Mouse (Mus musculus) cerebellum, adult 9-10 months (tissue): ENCODE data around the gene Glp2r.

Experiments
- DNase-seq: peaks from one replicate; pipeline ENCODE4 v3.0.0; 2022

The Glp2r gene

DNA sequence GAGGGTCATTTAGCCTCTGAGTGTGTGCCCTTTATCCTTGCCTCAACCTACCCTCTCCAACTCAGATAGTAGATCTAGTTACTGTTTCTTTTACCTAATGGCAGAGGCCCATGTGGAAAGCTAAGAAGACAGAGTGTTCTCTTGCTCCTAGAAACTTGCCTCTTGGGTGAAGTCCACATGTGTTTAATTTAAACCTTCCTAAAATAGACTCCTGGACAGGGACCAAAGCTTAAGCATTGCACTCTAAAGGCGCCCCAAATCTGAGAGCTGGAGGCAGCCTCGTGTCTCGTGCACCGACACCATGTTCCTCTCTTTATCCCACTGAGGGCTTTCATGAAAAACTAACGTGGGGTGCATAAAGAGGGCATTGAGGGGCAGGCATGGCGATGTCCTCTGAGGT, 43.9 kb downstream of the Glp2r start:
- DNase-seq, result no peak

GRCm38 (mm10) chr11:67723231-67724013, 47.5 kb downstream of the Glp2r start:
- no peak for DNase-seq

GRCm38 (mm10) chr11:67722399-67723156, 48.4 kb downstream of the Glp2r start:
- DNase-seq, result no peak

DNA sequence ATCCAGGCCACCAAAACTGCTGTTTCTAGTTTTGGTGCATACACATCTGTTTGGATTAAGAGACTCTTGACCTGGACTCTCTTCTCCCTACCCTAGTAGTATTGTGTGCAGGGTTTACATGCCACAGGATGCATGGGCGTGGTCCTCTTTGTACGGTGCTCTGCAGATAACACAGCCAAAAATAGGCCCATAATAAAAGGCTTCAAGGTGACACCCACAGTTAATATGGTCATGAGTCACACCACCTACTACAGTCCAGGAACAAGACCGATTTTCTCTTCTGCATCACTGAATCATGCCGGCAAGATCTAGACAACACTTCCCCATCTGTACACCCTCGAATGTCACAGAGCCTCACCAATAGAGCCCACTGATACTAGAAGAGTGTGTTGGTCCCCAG, 49.5 kb downstream of the Glp2r start:
- DNase-seq, result no peak

- DNase-seq, result no peak
These were observed 55.6 kb downstream of the Glp2r start for GRCm38 (mm10) chr11:67715382-67715781.

GRCm38 (mm10) chr11:67712976-67713375, 58.0 kb downstream of the Glp2r start:
- DNase-seq, result no peak

GRCm38 (mm10) chr11:67694703-67695376, 76.1 kb downstream of the Glp2r start, which contains the start of gene Rcvrn:
TSS of gene Rcvrn (plus strand) at chr11:67695326.
- DNase-seq, result no peak

DNA sequence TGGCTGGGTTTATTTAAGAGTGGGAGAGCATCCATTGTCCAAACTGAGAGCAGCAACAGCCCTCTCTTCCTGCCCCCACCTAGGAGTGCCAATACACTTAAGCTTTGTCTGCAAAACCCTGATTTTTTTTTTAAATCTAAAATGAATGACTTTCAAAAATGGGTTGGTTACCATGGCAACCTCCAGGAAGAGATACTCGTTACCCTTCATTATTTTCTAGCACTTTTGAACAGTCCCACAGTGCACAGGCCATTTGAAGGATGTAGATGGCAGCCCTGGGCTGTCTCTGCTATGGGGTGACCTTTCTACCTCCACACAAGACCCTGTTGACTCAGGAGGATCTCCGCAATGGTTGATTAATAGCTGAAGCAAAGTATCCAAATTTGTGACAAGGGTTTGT, 84.8 kb downstream of the Glp2r start:
- peak; percentile 5 for DNase-seq

DNA sequence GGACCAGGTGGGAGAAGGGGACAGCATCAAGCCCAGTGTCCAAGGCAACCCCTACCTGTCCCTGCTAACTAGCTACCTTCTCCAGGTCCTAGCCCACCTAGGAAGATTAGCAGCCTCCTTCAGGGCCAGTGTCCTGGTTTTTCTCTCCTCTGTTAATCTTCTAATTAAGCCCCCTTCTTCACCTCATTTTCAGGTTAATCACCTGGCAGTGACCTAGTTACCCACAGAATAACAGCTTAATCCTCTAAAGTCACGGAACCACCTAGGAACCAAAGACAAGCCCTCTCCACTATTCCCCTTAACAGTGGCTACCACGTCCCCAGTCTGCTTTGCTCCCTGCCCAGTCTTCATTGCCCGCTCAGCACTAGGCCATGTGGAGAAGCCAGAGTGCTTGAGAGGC, 89.1 kb downstream of the Glp2r start:
- DNase-seq, result peak; percentile 3

- peak; percentile 14 for DNase-seq
These were observed 91.0 kb downstream of the Glp2r start for GRCm38 (mm10) chr11:67679930-67680329.

DNA sequence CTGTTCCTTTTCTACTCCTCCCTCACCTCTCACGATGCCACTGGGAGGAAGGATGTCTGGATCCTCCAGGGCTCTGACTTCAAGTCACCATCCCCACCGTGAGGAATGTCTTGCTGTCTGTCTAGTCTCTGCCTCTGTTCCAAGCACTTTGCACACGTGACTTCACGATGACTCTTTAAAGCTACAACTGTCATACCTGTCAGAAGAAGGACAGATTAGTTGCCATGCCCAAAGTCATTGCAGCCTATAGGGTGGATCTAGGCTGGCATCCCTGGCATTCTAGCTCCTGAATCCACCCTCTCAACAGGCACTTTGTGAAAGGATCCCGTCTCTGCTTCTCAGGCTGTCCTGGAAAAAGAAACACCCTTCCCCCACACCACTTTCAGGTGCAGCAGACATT, 91.7 kb downstream of the Glp2r start:
- DNase-seq, result no peak

GRCm38 (mm10) chr11:67675562-67676540, 95.1 kb downstream of the Glp2r start:
- DNase-seq, result peak; percentile 90

DNA sequence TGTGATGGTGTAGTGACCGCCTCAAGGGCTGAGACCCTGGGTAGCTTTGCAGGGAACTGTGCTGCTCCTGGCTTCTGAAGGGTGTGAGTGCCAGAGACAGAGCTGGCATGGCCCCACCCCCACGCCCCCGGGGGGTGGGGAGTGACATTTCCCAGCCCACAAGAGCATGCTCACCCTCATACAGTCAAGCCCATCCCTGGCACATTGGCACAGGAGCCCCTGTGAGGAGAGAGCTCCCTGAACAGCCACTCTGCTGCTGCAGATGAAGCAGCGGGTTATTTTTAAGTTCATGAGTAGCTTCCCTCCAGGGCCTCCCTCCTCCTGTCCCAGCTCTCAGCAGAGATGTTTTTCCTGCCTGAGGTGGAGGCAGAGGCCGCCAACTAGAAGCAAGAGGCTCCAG, 98.8 kb downstream of the Glp2r start:
- peak; percentile 61 for DNase-seq

- DNase-seq, result peak; percentile 99
These were observed 100.9 kb downstream of the Glp2r start for GRCm38 (mm10) chr11:67670031-67670430.

GRCm38 (mm10) chr11:67668460-67669007, 102.4 kb downstream of the Glp2r start:
- peak; percentile 74 for DNase-seq

DNA sequence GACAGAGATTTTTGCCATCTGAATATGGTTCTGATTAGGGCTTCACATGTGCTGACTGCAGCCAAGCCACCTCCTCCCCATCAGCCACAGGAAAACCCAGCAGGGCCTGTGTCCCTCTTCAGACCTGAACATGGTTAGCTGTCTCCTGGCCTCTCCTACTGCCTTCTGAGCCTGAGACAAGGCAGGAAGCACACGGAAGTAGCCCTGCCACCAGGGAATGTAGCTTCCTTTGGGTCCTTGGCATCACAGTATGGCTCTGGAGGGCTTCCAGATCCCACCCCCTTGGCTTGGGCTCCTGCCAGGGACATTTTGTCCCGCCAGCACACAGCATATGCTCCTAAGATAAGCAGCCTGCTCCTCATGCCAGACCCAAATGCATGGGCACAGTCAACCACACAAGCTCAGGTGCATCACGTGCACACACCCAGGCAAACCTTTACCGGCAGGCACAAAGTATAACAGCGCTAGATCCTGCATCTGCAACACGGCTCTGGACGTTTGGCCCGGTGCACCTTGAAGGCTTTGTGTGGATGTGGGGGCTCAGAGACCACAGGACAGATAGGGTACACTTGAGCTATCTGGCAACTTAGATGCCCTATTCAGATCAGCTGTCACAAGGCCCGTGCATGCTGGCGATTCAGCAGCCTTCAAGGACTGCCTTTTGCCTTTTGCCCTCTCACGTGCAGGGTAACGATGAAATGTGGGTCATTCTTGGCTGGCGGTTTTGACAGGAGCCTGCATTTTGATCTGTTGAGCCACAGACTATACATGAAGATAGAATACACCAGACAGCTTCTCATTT, 103.2 kb downstream of the Glp2r start:
- DNase-seq, result peak; percentile 99

- DNase-seq, result peak; percentile 55
These were observed 104.8 kb downstream of the Glp2r start for GRCm38 (mm10) chr11:67666129-67666528.

- peak; percentile 42 for DNase-seq
These were observed 106.0 kb downstream of the Glp2r start for GRCm38 (mm10) chr11:67664918-67665317.

DNA sequence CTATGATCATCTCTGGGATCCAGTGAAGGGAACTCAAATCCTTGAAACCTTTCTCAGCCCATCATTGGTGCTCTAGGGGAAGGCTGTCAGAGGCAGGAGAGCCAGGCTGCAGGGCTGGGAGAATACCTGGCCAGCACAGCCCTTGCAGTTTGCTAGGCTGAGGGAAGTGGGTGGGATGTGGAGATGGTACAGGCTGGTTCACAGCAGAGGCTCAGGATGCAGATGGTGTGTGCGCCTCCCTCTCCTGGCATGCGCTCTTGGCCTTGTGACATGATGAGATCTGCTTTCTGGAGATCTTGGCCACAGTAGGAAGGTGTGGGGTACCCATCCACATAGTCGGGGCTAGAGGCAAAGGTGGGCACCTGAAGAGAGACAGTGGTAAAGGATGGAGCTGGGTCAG, 106.7 kb downstream of the Glp2r start:
- DNase-seq, result peak; percentile 94

DNA sequence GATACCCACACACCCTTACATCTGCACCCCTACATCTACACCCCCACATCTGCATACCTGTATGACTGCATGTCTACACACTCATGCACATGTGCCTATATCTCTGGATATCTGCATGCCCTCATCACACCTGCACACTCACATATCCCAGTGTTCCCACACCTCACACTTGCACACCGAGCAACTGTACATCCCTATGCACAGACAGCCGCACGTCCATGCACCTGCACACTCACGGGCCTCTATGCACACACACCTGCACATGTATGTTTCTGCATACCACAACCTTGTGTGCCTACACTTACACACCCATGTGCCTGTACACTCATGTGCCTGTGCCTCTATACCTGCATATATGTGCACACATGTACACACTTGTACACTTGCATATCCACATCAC, 107.5 kb downstream of the Glp2r start:
- DNase-seq, result peak; percentile 57

- peak; percentile 29 for DNase-seq
These were observed 109.5 kb downstream of the Glp2r start for GRCm38 (mm10) chr11:67661465-67661864.
